Mouse (Mus musculus) ES-Bruce4 (cell line): ENCODE results near the gene Hibadh.

Experiments
- EP300 ChIP-seq: IDR thresholded peaks from 2 replicates; pipeline ENCODE4 v1.6.1; 2011; ENCODE audit warnings: low read depth, low read length; ENCODE audit not compliant: insufficient read depth
- POLR2A ChIP-seq: IDR thresholded peaks from one replicate; pipeline ENCODE4 v1.8.1; 2011; ENCODE audit warnings: low read length; ENCODE audit not compliant: insufficient read depth

GRCm38 (mm10) chr6:52507171-52507570 lies 133.0 kb downstream of the Hibadh start:
- no peak for TF ChIP-seq POLR2A
- TF ChIP-seq EP300: no peak
